Mouse (Mus musculus) kidney, adult 18-20 months (tissue): ENCODE measurements around the gene Cxcr5.
"Not testable (repeated sequence)": the region's sequence is repeated elsewhere in the genome, so short reads cannot be mapped to it uniquely, and the experiment has no call there.

Experiments used
- DNase-seq: peaks from one replicate; pipeline ENCODE4 v3.0.0; 2021

Cxcr5 gene

DNA sequence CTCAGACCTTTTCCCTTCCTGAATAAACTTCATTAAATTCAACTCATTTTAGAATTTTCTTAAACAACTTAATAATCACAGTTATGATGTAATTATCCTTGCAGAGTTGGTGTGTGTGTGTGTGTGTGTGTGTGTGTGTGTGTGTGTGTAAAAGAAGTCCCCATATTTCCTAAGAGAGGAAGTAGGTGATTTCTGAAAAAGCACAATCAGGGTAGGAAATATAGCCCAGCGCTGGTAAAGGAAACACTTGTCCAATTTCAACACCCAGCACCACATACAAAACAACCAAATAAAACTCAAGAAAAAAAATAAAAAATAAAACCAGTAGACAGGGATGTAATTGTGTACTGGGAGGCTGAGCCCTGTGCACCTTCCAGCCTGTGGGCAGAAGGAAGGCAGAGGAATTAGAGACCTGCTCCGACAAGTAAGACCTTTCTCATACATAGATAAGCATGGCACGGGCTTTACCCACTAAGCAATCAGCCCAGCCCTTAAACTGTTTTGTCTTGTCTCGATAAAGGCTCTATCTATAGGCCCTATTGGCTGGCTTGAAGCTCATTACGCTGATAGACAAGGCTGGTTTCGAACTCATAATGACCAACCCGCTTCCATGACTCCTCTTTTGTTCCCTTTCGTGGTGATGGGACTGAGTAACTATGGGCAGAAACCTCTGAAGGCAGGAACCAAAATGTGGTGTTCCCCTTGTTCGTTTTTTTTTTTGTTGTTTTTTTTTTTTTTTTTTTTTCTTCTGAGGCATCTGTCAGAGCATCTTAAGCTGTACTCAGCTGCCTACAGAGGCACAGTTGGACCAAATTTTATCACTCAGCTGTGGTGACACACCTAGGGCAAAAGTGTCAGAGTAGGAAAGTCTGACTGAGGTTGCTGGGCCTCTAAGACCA, 25.8 kb upstream of the Cxcr5 start:
- DNase-seq: no peak

GRCm38 (mm10) chr9:44586640-44587261, 25.1 kb upstream of the Cxcr5 start:
- no peak for DNase-seq

DNA sequence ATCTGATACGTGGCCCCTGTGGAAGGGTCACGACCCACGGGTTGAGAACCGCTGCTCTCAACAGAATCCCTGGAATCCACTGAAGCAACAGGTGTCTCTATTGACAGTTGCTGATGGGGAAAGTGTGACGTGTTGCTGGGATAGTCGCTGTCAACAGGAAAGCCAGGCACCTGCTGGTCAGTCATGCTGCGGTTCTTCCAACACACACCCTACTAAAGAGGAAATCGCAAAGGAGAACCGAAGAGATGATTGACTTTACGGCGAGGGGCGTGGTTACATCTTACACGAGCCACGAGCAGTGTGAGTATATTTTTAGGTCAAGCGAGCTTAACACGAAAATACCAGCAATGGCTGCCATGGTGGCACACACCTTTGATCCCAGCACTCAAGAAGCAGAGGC, 20.7 kb upstream of the Cxcr5 start:
- no peak for DNase-seq

GRCm38 (mm10) chr9:44581423-44581822, 19.7 kb upstream of the Cxcr5 start:
- no peak for DNase-seq

- no peak for DNase-seq
These were observed 18.4 kb upstream of the Cxcr5 start for GRCm38 (mm10) chr9:44580085-44580484.

DNA sequence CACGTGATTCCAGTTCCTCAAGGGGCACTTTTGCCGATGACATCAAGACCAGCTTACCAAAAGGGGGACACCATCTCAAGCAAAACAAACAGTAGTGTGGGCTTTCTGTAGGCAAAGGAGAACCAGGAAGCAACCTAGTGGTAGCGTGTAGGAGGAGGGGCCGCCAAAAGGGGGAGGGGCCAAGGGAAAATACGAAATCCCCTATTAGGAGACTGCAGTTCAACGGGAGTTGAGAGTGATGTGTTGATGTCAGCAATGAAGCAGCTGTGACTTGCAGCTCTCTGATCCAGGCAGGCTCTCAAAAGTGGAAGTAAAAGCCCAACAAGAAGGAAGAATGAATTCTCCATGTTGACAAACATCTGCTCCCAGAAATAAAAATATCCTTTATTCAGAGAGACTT, 17.7 kb upstream of the Cxcr5 start:
- no peak for DNase-seq

DNA sequence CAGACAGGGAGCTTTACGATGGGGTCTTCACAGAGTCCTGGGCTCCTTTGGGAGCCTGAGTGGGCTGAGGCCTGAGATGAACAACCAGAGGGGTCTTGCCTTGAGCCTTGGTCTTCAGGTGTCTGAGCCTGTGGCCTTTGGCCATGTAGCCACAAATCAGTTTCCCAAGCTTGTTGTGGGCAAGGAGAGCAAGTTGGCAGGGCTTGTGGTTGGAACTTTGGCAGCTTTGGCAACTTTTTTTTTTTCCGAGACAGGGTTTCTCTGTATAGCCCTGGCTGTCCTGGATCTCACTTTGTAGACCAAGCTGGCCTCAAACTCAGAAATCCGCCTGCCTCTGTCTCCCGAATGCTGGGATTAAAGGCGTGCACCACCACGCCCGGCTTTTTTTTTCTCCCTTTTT, 14.4 kb upstream of the Cxcr5 start:
- DNase-seq: not testable (repeated sequence)

GRCm38 (mm10) chr9:44575095-44575494, 13.4 kb upstream of the Cxcr5 start:
- DNase-seq: no peak

- DNase-seq: no peak
These were observed 11.6 kb upstream of the Cxcr5 start for GRCm38 (mm10) chr9:44573306-44573705.

- no peak for DNase-seq
These were observed 9.3 kb upstream of the Cxcr5 start for GRCm38 (mm10) chr9:44570939-44571382.

- no peak for DNase-seq
These were observed 6.4 kb upstream of the Cxcr5 start for GRCm38 (mm10) chr9:44568083-44568455.

DNA sequence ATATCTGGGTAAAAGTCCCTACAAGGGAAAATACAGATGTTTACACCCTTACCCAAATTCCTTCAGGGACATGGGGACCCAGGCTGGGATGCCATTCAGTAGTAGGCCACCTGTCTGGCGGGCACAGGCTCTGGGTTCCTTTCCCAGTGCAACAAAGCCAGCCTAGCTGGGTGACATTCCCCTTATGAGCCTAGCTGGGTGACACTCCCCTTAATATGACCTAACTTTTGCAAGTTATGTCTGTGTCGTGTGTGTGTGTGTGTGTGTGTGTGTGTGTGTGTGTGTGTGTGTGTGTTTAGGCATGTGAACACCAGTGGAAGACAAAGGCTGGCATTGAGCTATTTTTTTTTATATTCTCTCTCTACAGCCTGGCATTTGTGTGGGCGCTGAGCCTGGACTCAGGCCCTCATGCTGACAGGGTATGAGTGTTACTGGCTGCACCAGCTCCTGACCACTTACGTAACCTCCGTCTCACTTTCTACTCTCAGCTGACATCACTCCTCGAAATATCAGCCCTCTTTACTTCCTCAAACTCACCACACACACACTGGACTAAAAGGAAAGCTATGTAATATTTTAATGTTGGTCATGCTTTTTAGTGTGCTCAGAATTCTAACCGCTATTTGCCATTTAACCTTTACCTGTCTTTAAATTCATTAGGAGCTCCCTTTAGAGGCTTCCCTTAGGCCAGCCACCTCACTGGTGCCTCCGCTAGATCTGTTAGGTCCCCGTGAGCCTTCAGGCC, 5.8 kb upstream of the Cxcr5 start:
- DNase-seq: no peak

DNA sequence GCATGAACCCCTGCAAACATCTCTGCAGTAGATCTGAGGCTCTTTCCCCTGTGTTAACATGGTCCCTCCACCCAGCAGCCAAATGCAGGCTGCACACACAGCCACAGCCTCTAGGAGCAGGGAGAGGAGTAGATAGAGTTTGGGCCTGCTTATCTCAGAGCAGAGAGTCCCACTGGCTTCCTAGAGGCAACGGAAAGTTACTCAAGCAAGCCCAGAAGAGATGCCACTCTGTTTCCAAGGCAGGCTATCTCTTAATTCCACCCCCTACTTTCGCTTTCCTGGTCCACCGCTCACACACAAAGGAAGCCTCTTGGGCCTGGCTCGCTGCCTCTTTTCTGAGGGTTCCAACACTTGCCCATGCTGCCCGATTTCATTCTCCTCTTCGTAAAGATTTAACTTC, 3.7 kb upstream of the Cxcr5 start:
- DNase-seq: no peak

DNA sequence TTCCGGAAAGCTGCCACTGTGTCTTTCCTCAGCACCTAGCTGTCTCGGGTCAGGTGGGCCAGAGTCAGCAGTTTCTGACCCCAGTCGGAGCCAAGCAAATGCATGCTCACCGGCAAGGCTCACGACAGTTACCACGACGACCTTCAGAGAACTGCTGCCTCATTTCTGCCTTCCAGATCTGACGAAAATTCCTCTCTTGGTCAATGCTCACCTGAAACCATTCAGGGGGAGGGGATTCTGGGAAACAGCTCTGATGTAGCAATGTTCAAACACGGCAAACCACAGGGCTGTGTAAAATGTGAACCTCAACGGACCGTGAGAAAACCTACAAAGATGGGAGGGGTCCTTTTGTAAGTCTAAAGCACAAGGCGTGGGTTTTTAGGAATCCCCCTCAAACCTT, 1.3 kb upstream of the Cxcr5 start:
- no peak for DNase-seq

DNA sequence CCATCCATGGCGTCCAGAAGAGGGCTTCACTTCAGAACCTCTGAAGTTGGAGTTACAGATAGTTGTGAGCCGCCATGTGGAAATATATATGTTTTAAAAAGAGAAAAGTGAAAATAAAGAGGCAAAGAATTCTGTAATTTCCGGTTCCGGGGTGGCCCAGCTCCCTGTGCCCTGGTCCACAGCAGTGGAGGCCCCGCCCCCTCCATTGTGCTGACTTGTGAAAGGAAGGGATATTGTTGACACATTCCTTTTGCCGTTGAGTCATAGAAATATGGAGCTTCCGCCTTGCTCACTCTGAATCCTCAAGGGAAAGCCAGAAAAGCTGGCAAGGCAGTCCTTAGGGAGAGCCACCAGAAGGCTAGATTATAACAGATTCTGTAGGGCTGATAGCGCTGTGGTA, 9.5 kb downstream of the Cxcr5 start:
- no peak for DNase-seq

GRCm38 (mm10) chr9:44551138-44551537, 10.5 kb downstream of the Cxcr5 start:
- DNase-seq: no peak

GRCm38 (mm10) chr9:44548412-44549152, 13.1 kb downstream of the Cxcr5 start:
- no peak for DNase-seq

- DNase-seq: no peak
These were observed 16.7 kb downstream of the Cxcr5 start for GRCm38 (mm10) chr9:44544986-44545385.

DNA sequence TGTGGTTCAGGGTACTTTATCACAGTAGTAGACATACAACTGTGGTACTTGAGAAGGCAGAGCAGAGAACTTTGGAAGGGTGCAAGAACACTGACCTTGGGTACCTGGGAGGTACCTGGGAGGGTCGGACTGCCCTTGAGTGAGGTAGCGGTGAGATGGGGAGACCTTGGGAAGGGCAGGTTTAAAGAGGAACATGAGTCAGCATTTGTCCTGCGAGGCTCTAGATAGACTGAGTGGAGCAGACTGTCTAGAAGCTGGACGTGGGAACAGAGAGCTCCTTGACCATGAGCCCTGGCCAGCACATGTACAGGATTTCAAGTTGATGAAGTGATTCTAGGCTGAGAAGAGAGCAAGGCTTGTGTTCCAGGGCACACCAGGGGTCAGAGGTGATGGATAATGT, 19.3 kb downstream of the Cxcr5 start:
- DNase-seq: no peak

GRCm38 (mm10) chr9:44540676-44541075, 21.0 kb downstream of the Cxcr5 start:
- no peak for DNase-seq

GRCm38 (mm10) chr9:44539816-44540421, 21.8 kb downstream of the Cxcr5 start:
- no peak for DNase-seq

DNA sequence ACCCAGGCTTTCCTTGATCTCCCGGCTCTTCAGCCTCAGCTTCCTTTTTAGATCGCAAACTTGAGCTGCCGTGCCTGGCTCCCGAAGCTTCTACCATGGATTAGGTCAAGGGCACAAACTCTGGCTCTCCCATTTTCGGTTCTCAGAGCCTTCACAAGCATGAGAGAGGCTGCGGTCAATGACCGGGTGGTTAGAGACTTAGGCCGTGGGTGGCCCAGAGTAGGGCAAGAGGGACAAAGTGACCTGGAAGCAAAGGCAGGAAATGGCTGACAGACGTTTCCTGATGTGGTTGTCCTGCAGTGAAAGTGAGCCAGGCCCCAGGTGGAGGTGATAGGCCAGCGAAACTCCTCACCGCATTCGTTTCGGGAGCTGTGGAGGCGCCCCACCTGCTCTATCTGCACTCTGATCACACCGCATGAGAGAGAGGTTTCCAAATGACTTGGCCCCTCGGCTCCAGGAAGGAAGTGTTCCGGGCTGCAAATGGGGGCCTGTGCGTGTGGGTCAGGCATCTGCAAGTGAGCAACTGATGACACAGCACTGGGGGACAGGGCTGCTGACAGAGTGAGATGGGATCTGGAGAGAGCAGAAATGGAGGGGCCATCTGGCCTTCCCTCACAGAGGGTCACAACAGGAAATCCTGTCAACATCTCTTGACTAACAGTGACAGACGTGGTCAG, 23.9 kb downstream of the Cxcr5 start:
- no peak for DNase-seq
